Mouse (Mus musculus): Measurements from ENCODE around the gene Hp. TPM values are rescaled to one million over a fixed set of nuclear protein-coding genes. Genes with fewer than 3 reads are reported as not detected.

Hp gene
- polyA plus RNA-seq, 1 experiment from 2014 or later: 4,072 TPM

DNA sequence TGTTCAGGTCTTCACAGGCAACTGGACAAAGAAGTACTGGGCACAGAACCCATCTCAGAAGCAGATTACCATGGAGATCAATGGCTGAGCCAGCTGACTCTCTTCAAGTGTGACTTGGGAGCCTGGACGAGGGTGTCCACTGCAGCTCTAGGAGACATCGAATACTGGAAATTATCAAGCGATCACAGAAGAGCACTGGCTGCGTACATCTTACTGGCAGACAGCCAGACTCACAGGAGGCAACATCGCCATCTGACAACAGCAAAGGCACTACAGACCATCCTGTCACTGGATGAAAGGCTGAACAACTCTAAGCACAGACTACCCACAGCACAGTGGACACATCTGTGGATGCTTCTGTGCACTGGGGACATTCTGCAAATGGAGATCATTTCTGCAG is 13.2 kb upstream of the Hp start:
- H3K4me2 ChIP-seq (ENCODE audit: low read depth, low read length): peak overlapping the region; percentile 44
- H3K36me3 ChIP-seq (replicated peaks; ENCODE audit: insufficient read depth, low read length): peaks cover 13% of the 10 kb centered on the region
- no peak overlapping the region for H3K4me3 ChIP-seq (ENCODE audit: low read depth, low read length)
- no peaks in the 10 kb centered on the region for H3K27me3 ChIP-seq (ENCODE audit: insufficient read depth, low read length)
- peak overlapping the region; percentile 60 for H3K27ac ChIP-seq (ENCODE audit: low read depth)
- peak; percentile 40 for ATAC-seq
- 48% methylated on average over 5 of the region's 5 CpGs for WGBS (ENCODE audit: insufficient replicate concordance)
- no peaks in the 10 kb centered on the region for H3K9me3 ChIP-seq (ENCODE audit: low read length)
- peaks cover 7% of the 10 kb centered on the region; the same call in 1 of the 2 replicates for H3K4me1 ChIP-seq (ENCODE audit: insufficient read depth)
- DNase-seq: no peak
- H3K9ac ChIP-seq (replicated peaks): 0 out of 2 replicates have a peak overlapping the region, but pooled peaks have one; percentile 16
- TF ChIP-seq EP300 (IDR thresholded peaks at IDR 0.05; ENCODE audit: low read depth) (no peak), CTCF (IDR thresholded peaks at IDR 0.05; ENCODE audit: low read depth) (no peak)

DNA sequence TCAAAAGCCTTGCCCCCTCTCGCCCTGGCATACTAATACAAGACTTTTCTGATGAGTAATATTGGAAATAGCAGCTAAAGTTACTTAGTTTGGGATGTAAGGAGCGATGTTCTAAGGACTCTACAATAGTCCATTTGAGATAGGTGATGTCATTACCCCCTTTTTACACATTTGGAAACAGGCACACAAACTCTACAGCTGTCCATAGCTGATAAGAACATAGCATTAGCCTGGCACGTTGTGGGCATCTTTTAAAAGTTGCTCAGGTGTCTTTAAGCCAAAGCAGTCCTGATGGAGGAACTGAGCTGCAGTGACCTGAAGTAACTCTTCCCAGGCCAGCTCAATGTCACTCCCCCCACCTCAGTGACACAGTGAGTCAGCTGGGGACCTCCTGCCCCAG is 12.4 kb upstream of the Hp start:
- peaks cover 13% of the 10 kb centered on the region for H3K36me3 ChIP-seq (replicated peaks; ENCODE audit: insufficient read depth, low read length)
- peak overlapping the region; percentile 60 for H3K27ac ChIP-seq (ENCODE audit: low read depth)
- ATAC-seq: peak; percentile 51
- H3K9ac ChIP-seq (replicated peaks): peak overlapping the region; percentile 48; the same call in 1 of the 2 replicates
- H3K4me2 ChIP-seq (ENCODE audit: low read depth, low read length): peak overlapping the region; percentile 44
- no peaks in the 10 kb centered on the region for H3K9me3 ChIP-seq (ENCODE audit: low read length)
- no peak overlapping the region for H3K4me3 ChIP-seq (ENCODE audit: low read depth, low read length)
- peak; percentile 82 for TF ChIP-seq EP300 (IDR thresholded peaks at IDR 0.05; ENCODE audit: low read depth)
- no peak for TF ChIP-seq CTCF (IDR thresholded peaks at IDR 0.05; ENCODE audit: low read depth)
- no peak for DNase-seq
- no peaks in the 10 kb centered on the region for H3K27me3 ChIP-seq (ENCODE audit: insufficient read depth, low read length)
- peaks cover 7% of the 10 kb centered on the region; the same call in 1 of the 2 replicates for H3K4me1 ChIP-seq (ENCODE audit: insufficient read depth)
- 63% methylated on average over 3 of the region's 3 CpGs for WGBS (ENCODE audit: insufficient replicate concordance)

DNA sequence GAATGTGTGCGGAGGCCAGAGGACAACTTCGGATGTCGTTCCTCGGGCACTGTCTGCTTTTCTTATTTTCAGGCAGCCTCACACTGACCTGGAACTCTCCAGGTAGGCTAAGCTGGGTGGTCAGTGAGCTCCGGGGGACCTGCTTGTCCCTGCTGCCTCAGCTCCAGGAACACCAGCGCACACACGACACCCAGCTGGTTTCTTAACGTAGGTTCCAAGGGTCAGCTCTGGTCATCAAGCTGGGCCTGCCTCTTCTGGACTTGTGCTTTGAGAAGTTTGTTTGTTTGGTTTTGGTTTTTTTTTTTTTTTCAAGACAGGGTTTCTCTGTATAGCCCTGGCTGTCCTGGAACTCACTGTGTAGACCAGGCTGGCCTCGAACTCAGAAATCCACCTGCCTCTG is 11.9 kb upstream of the Hp start:
- no peak for DNase-seq
- ATAC-seq: no peak
- no peak overlapping the region for H3K9ac ChIP-seq (replicated peaks)
- no peak overlapping the region; the same call in 1 of the 2 replicates for H3K27ac ChIP-seq (ENCODE audit: low read depth)
- no peak overlapping the region for H3K4me3 ChIP-seq (ENCODE audit: low read depth, low read length)
- 0 out of 2 replicates have a peak overlapping the region, but pooled peaks have one; percentile 44 for H3K4me2 ChIP-seq (ENCODE audit: low read depth, low read length)
- WGBS (ENCODE audit: insufficient replicate concordance): 89% methylated on average over 9 of the region's 9 CpGs
- H3K4me1 ChIP-seq (ENCODE audit: insufficient read depth): peaks cover 11% of the 10 kb centered on the region; the same call in 1 of the 2 replicates
- peaks cover 13% of the 10 kb centered on the region for H3K36me3 ChIP-seq (replicated peaks; ENCODE audit: insufficient read depth, low read length)
- H3K9me3 ChIP-seq (ENCODE audit: low read length): no peaks in the 10 kb centered on the region
- TF ChIP-seq EP300 (IDR thresholded peaks at IDR 0.05; ENCODE audit: low read depth): no peak
- no peak for TF ChIP-seq CTCF (IDR thresholded peaks at IDR 0.05; ENCODE audit: low read depth)
- H3K27me3 ChIP-seq (ENCODE audit: insufficient read depth, low read length): no peaks in the 10 kb centered on the region

DNA sequence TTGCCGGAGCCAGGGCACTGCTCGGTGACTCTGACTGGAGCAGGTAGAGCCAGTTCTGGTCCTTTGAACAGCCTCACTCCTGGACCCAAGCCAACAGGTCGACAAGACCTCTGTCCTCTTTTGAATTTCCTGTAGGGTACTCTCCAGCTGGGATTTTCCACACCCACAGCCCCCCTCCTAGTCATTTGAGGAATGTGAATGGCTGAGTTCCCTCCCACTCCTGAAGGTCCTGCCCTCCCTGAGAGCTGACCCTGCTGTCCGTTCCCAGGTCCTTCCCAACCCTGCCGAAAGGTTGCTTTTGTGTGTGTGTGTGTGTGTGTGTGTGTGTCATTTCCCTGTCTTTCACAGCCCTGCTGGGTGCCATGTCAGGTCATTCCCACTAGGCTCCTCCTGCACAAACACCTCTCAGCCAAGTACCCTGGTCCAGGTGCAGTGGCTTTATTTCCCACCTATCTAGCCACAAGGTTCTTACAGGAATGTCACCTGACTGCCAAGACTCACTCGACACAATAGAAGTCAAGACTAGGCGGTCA is 8.1 kb upstream of the Hp start:
- DNase-seq (peak; percentile 73), ATAC-seq (peak; percentile 66)
- 52% methylated on average over 7 of the region's 7 CpGs for WGBS (ENCODE audit: insufficient replicate concordance)
- no peaks in the 10 kb centered on the region for H3K9me3 ChIP-seq (ENCODE audit: low read length)
- H3K27me3 ChIP-seq (ENCODE audit: insufficient read depth, low read length): no peaks in the 10 kb centered on the region
- H3K4me3 ChIP-seq (ENCODE audit: low read depth, low read length): no peak overlapping the region
- no peak overlapping the region for H3K9ac ChIP-seq (replicated peaks)
- peak overlapping the region; percentile 94 for H3K27ac ChIP-seq (ENCODE audit: low read depth)
- 0 out of 2 replicates have a peak, but pooled peaks cover 2% of the 10 kb centered on the region for H3K36me3 ChIP-seq (replicated peaks; ENCODE audit: insufficient read depth, low read length)
- H3K4me2 ChIP-seq (ENCODE audit: low read depth, low read length): no peak overlapping the region
- TF ChIP-seq CTCF (IDR thresholded peaks at IDR 0.05; ENCODE audit: low read depth) (no peak), EP300 (IDR thresholded peaks at IDR 0.05; ENCODE audit: low read depth) (peak; percentile 14; the same call in 1 of the 2 replicates)
- H3K4me1 ChIP-seq (ENCODE audit: insufficient read depth): peaks cover 17% of the 10 kb centered on the region

DNA sequence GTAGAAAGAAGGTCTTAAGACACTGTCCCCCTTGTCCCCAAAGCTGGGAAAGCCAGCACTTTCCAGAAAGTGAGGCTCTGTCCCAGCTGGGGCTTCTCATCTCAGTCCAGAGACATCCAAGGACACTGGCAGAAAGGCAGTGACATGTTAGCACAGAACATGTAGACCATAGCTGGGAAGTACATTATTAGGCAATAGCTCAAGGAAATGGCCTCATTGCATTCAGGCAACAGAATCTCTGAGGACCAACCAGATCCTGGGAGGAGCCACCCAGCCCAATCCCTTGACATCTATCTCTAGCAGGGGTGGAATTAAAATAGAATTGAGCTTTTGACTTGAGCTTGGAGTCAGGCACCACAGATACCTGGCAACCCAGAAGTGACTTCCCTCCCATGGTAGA is 6.7 kb upstream of the Hp start:
- 0 out of 2 replicates have a peak overlapping the region, but pooled peaks have one; percentile 44 for H3K9ac ChIP-seq (replicated peaks)
- no peak for DNase-seq

DNA sequence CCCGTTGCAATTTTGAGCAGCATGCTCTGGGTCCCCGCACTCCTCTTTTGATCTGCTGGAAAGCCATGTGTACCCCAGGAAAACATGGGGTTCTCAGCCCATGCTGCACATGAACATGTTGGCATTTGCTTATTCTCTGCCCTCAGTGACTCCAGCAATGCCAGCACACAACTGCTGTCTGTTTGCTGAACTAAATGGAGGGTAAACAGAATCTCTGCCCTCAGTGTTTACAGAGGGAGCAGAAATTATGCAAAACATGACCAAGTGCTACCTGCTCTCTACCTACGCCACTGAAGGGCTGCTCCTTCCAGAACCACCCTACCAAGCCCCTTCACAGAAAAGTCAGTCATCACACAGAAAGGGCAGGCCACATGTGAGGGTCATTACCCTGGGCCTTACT is 5.9 kb upstream of the Hp start:
- WGBS (ENCODE audit: insufficient replicate concordance): 65% methylated on average over 3 of the region's 3 CpGs
- H3K9me3 ChIP-seq (ENCODE audit: low read length): no peaks in the 10 kb centered on the region
- peak overlapping the region; percentile 43; the same call in 1 of the 2 replicates for H3K4me2 ChIP-seq (ENCODE audit: low read depth, low read length)
- no peaks in the 10 kb centered on the region for H3K36me3 ChIP-seq (replicated peaks; ENCODE audit: insufficient read depth, low read length)
- H3K9ac ChIP-seq (replicated peaks): peak overlapping the region; percentile 44; the same call in 1 of the 2 replicates
- ATAC-seq (peak; percentile 74), DNase-seq (no peak)
- H3K4me1 ChIP-seq (ENCODE audit: insufficient read depth): peaks cover 13% of the 10 kb centered on the region
- H3K27ac ChIP-seq (ENCODE audit: low read depth): peak overlapping the region; percentile 94
- TF ChIP-seq CTCF (IDR thresholded peaks at IDR 0.05; ENCODE audit: low read depth): no peak
- TF ChIP-seq EP300 (IDR thresholded peaks at IDR 0.05; ENCODE audit: low read depth): no peak
- H3K27me3 ChIP-seq (ENCODE audit: insufficient read depth, low read length): no peaks in the 10 kb centered on the region
- H3K4me3 ChIP-seq (ENCODE audit: low read depth, low read length): 0 out of 2 replicates have a peak overlapping the region, but pooled peaks have one; percentile 7

More for the DNA sequence above, 6.7 kb upstream of the Hp start:
- H3K4me1 ChIP-seq (ENCODE audit: insufficient read depth): peaks cover 13% of the 10 kb centered on the region
- H3K4me3 ChIP-seq (ENCODE audit: low read depth, low read length): no peak overlapping the region
- peak; percentile 62 for TF ChIP-seq EP300 (IDR thresholded peaks at IDR 0.05; ENCODE audit: low read depth)
- no peak for TF ChIP-seq CTCF (IDR thresholded peaks at IDR 0.05; ENCODE audit: low read depth)
- H3K9me3 ChIP-seq (ENCODE audit: low read length): no peaks in the 10 kb centered on the region
- ATAC-seq: peak; percentile 57
- H3K4me2 ChIP-seq (ENCODE audit: low read depth, low read length): peak overlapping the region; percentile 43
- H3K27ac ChIP-seq (ENCODE audit: low read depth): peak overlapping the region; percentile 94
- no peaks in the 10 kb centered on the region for H3K27me3 ChIP-seq (ENCODE audit: insufficient read depth, low read length)
- no peaks in the 10 kb centered on the region for H3K36me3 ChIP-seq (replicated peaks; ENCODE audit: insufficient read depth, low read length)
